Mouse (Mus musculus) embryonic fibroblast, embryonic 13.5 days (primary cell): Measurements from ENCODE around the gene Tmem74b.

Experiments
- CTCF ChIP-seq: IDR thresholded peaks from 2 replicates; pipeline ENCODE4 v1.5.1; 2011; ENCODE audit warnings: mild to moderate bottlenecking, control low read depth, low read length, moderate library complexity, borderline replicate concordance; ENCODE audit not compliant: insufficient read depth
- POLR2A ChIP-seq: IDR thresholded peaks from 2 replicates; pipeline ENCODE4 v1.6.1; 2011; ENCODE audit warnings: low read depth, mild to moderate bottlenecking, control low read depth, low read length, moderate library complexity

- TF ChIP-seq POLR2A (no peak), CTCF (no peak)
Observed at GRCm38 (mm10) chr2:151742850-151743679, 41.3 kb downstream of the Tmem74b start.
